10 mouse cellular contexts compared by ENCODE assay signal in the genomic region with DNA sequence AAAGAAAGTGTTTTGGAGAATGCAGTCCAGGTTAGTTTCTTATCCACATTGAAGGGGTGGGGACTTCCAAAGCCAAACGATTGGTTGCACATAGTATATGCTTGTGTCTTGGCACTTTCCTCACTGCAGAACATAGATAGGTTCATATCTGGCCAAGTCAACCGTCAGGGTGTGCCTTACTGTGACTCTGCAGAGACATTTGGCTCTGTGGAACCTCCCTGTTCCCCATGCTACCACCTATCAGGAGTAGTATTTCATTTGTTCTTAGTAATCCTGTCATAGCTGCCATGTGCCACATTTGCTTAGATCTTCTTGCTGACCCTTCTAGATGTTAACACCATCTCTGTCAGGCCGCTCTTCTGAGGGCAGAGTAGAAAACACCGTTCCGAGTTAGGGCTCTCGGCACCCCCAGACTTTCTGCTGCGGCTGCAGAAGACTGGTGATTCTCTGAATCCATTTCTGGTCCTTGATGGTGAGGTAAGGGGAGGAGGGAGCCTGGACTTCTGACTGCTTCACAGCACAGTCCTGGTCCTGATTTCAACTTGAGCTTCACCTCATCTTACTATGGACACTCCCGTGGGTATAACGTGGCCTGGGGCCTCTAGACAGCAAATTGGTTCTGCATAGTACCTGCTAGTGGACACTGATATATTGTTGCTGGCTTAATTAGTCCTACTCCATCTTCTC. TPM values are rescaled to one million over a fixed set of nuclear protein-coding genes. Genes with fewer than 3 reads are reported as not detected.
A peak's percentile ranks its signal among the peaks of the same experiment; 100 is the strongest.
DNase-seq lines count a peak whose midpoint lies in the region; ATAC-seq and TF ChIP-seq lines count a peak whose summit lies in the region.
"Had no signal": no experiment of that assay in that cellular context is flagged by ENCODE, and none has a peak within 500 bp of the region (broad histone marks: within the 10 kb centered on the region; RNA-seq: fewer than 3 reads in every experiment).

No protein-coding gene starts in this region.

- H3K27ac ChIP-seq in lung, embryonic 15.5 days = peak overlapping the region; percentile 91
- peak overlapping the region; percentile 99 for H3K27ac ChIP-seq in liver, embryonic 14.5 days
- H3K27ac ChIP-seq in stomach, embryonic 16.5 days (ENCODE audit: low read length) = peak overlapping the region; percentile 93
- H3K27ac ChIP-seq in kidney, adult 2 months (ENCODE audit: insufficient read depth, low read depth, low read length) = no peak overlapping the region

- peak; percentile 21 for DNase-seq in embryo, embryonic 10 days (ENCODE audit: low spot score)
- no peak for DNase-seq in embryo, embryonic 9.5 days (ENCODE audit: extremely low spot score)
- no peak for DNase-seq in lung, postnatal 25 days (ENCODE audit: low spot score)
- DNase-seq in liver, embryonic 14.5 days (ENCODE audit: low read depth in 3 of 3, low spot score in 3 of 3) = peak; percentile 75 to 96 (median 75)
- no peak for DNase-seq in retina, postnatal 1 day
- DNase-seq in kidney, adult 2 months = no peak
- DNase-seq: embryo, embryonic 11 days; right cerebral cortex, postnatal 14 days had no signal

- peak; percentile 80; the same call in 1 of the 2 replicates for ATAC-seq in lung, embryonic 15.5 days (ENCODE audit: borderline replicate concordance, extremely low read depth, low FRiP score, low TSS enrichment)
- ATAC-seq in liver, embryonic 14.5 days (ENCODE audit: insufficient read depth) = peak; percentile 100
- ATAC-seq in stomach, embryonic 16.5 days (ENCODE audit: insufficient read depth, low FRiP score) = peak; percentile 88

- peak; percentile 97 for TF ChIP-seq EP300 in liver, embryonic 14.5 days (IDR thresholded peaks at IDR 0.05; ENCODE audit: low read depth)

- peaks cover 5% of the 10 kb centered on the region; the same call in 1 of the 2 replicates for H3K4me1 ChIP-seq in lung, embryonic 15.5 days
- peaks cover 42 to 56% of the 10 kb centered on the region in 2 experiments for H3K4me1 ChIP-seq in liver, embryonic 14.5 days (replicated peaks; ENCODE audit: control insufficient read depth in 2 of 2, insufficient read depth in 2 of 2, low read length in 1 of 2)
- peaks cover 10% of the 10 kb centered on the region for H3K4me1 ChIP-seq in stomach, embryonic 16.5 days (ENCODE audit: control insufficient read depth, insufficient read depth, low read length)
- no peaks in the 10 kb centered on the region for H3K4me1 ChIP-seq in kidney, adult 2 months (ENCODE audit: control insufficient read depth, insufficient read depth, low read length)

- H3K27me3 ChIP-seq in lung, embryonic 15.5 days = no peaks in the 10 kb centered on the region
- H3K27me3 ChIP-seq in liver, embryonic 14.5 days (ENCODE audit: control insufficient read depth, insufficient read depth, low read length) = no peaks in the 10 kb centered on the region
- H3K27me3 ChIP-seq in stomach, embryonic 16.5 days (ENCODE audit: control insufficient read depth, insufficient read depth, low read length) = no peaks in the 10 kb centered on the region
- no peaks in the 10 kb centered on the region; the same call in 1 of the 2 replicates for H3K27me3 ChIP-seq in kidney, adult 2 months (replicated peaks; ENCODE audit: control insufficient read depth, insufficient read depth, low read length)

- TF ChIP-seq CTCF in liver, embryonic 14.5 days (IDR thresholded peaks at IDR 0.05; ENCODE audit: low read depth) = no peak
- TF ChIP-seq CTCF in kidney, adult 2 months (conservative IDR thresholded peaks at IDR 0.05; ENCODE audit: insufficient read depth, insufficient read length, low read depth, low read length) = no peak

- 62% methylated on average over 9 of the region's 9 CpGs for WGBS in lung, embryonic 15.5 days
- WGBS in liver, embryonic 14.5 days (ENCODE audit: insufficient replicate concordance) = 18% methylated on average over 9 of the region's 9 CpGs
- WGBS in stomach, embryonic 16.5 days = 66% methylated on average over 9 of the region's 9 CpGs
- 80% methylated on average over 9 of the region's 9 CpGs for WGBS in kidney, adult 2 months

- H3K4me2 ChIP-seq in lung, embryonic 15.5 days = 0 out of 2 replicates have a peak overlapping the region, but pooled peaks have one; percentile 18
- H3K4me2 ChIP-seq in liver, embryonic 14.5 days (ENCODE audit: low read depth) = peak overlapping the region; percentile 91
- H3K4me2 ChIP-seq in stomach, embryonic 16.5 days (ENCODE audit: low read depth, low read length) = peak overlapping the region; percentile 36

- no peaks in the 10 kb centered on the region for H3K36me3 ChIP-seq in lung, embryonic 15.5 days
- H3K36me3 ChIP-seq in liver, embryonic 14.5 days (replicated peaks; ENCODE audit: control insufficient read depth, insufficient read depth, low read depth) = peaks cover 4% of the 10 kb centered on the region
- no peaks in the 10 kb centered on the region for H3K36me3 ChIP-seq in stomach, embryonic 16.5 days (ENCODE audit: control insufficient read depth, insufficient read depth, low read length)
- H3K36me3 ChIP-seq in kidney, adult 2 months (ENCODE audit: control insufficient read depth, insufficient read depth, low read length) = no peaks in the 10 kb centered on the region

- no peak overlapping the region for H3K4me3 ChIP-seq in lung, embryonic 15.5 days
- H3K4me3 ChIP-seq in liver, embryonic 14.5 days (ENCODE audit: insufficient read depth in 1 of 2, low read depth in 2 of 2, low read length in 2 of 2) = peak overlapping the region; percentile 63 to 90
- H3K4me3 ChIP-seq in stomach, embryonic 16.5 days (replicated peaks; ENCODE audit: low read length) = no peak overlapping the region
- no peak overlapping the region for H3K4me3 ChIP-seq in kidney, adult 2 months (ENCODE audit: insufficient read depth, low read depth, low read length)

- H3K9me3 ChIP-seq in lung, embryonic 15.5 days = no peaks in the 10 kb centered on the region
- H3K9me3 ChIP-seq in liver, embryonic 14.5 days (ENCODE audit: control insufficient read depth, low read length) = no peaks in the 10 kb centered on the region
- no peaks in the 10 kb centered on the region for H3K9me3 ChIP-seq in stomach, embryonic 16.5 days (replicated peaks; ENCODE audit: control insufficient read depth, low read length)

- no peak for TF ChIP-seq POLR2A in kidney, adult 2 months (IDR thresholded peaks at IDR 0.05; ENCODE audit: low read depth, low read length)

- no peak overlapping the region for H3K9ac ChIP-seq in lung, embryonic 15.5 days
- peak overlapping the region; percentile 91 for H3K9ac ChIP-seq in liver, embryonic 14.5 days (replicated peaks)
- H3K9ac ChIP-seq in stomach, embryonic 16.5 days (ENCODE audit: low read length) = no peak overlapping the region; the same call in 1 of the 2 replicates

RNA-seq across cellular contexts. Expression of a gene that starts 34.3 kb away (rescaled TPM):
- polyA plus RNA-seq in lung, embryonic 15.5 days (2015; fragmentation: Nextera tagmentation; extraction: Ambion mirVana) = 8.3 and 10.4 TPM in 2 replicates
- 16.9 and 24.2 TPM in 2 replicates for polyA plus RNA-seq in liver, embryonic 14.5 days (2012; rRNA removed)
- 51.9 and 56.9 TPM in 2 replicates for polyA plus RNA-seq in liver, embryonic 14.5 days (2014; fragmentation: Nextera tagmentation; extraction: Ambion mirVana)
- polyA plus RNA-seq in stomach, embryonic 16.5 days (2015; fragmentation: Nextera tagmentation; extraction: Ambion mirVana) = 12.7 and 15.1 TPM in 2 replicates
- polyA plus RNA-seq in kidney, adult 2 months (2012; rRNA removed) = 2.4 and 3.6 TPM in 2 replicates

Comparison
In these comparisons a context has a peak if more than half of its experiments do, and no peak if none do; other contexts are left out.
1. DNase-seq: peak in embryo, embryonic 10 days (single experiment) and liver, embryonic 14.5 days (3 of 3); none in embryo, embryonic 9.5 days (single experiment), lung, postnatal 25 days (single experiment), retina, postnatal 1 day (single experiment) and kidney, adult 2 months (single experiment).
2. H3K4me2 ChIP-seq: peak in every context shown above with its lines; median percentile 91 in liver, embryonic 14.5 days; 36 in stomach, embryonic 16.5 days; 18 in lung, embryonic 15.5 days.
3. H3K4me3 ChIP-seq: peak in liver, embryonic 14.5 days (2 of 2); none in lung, embryonic 15.5 days (single experiment), stomach, embryonic 16.5 days (single experiment) and kidney, adult 2 months (single experiment).
4. Peak in every context shown above with its lines, with median percentiles within 50 percentile points of each other: ATAC-seq.